Mouse (Mus musculus) urinary bladder, postnatal 4 days (tissue): ENCODE measurements around the gene Sema4f.

Source experiments
- DNase-seq, 2 experiments: peaks; one replicate each; pipeline ENCODE4 v3.0.0; 2021 to 2022; ENCODE audit warnings: low spot score in 2 of 2

Gene Sema4f

GRCm38 (mm10) chr6:82915889-82916288 is 23.7 kb downstream of the Sema4f start:
- no peak for DNase-seq

GRCm38 (mm10) chr6:82913336-82914247 is 26.0 kb downstream of the Sema4f start:
- no peak for DNase-seq

GRCm38 (mm10) chr6:82911303-82911702 is 28.3 kb downstream of the Sema4f start:
- no peak for DNase-seq

- no peak for DNase-seq
These were observed 30.3 kb downstream of the Sema4f start for GRCm38 (mm10) chr6:82909136-82909855.

- DNase-seq = no peak
These were observed 31.5 kb downstream of the Sema4f start for GRCm38 (mm10) chr6:82908034-82908433.

- DNase-seq = no peak
These were observed 32.6 kb downstream of the Sema4f start for GRCm38 (mm10) chr6:82906985-82907384.

- no peak for DNase-seq
These were observed 37.0 kb downstream of the Sema4f start for GRCm38 (mm10) chr6:82902559-82902958.

GRCm38 (mm10) chr6:82898745-82899144 is 40.8 kb downstream of the Sema4f start:
- DNase-seq = no peak

GRCm38 (mm10) chr6:82898227-82898626 is 41.3 kb downstream of the Sema4f start:
- no peak for DNase-seq

GRCm38 (mm10) chr6:82897311-82897710 is 42.3 kb downstream of the Sema4f start:
- no peak for DNase-seq

- no peak for DNase-seq
These were observed 46.2 kb downstream of the Sema4f start for GRCm38 (mm10) chr6:82893415-82893814.

- DNase-seq = no peak
These were observed 47.0 kb downstream of the Sema4f start for GRCm38 (mm10) chr6:82892540-82892939.

- DNase-seq = no peak
These were observed 48.1 kb downstream of the Sema4f start for GRCm38 (mm10) chr6:82891488-82891887.

GRCm38 (mm10) chr6:82886330-82886729 is 53.2 kb downstream of the Sema4f start:
- no peak for DNase-seq

GRCm38 (mm10) chr6:82885909-82886308 is 53.7 kb downstream of the Sema4f start:
- DNase-seq = no peak

- DNase-seq = no peak
These were observed 54.1 kb downstream of the Sema4f start for GRCm38 (mm10) chr6:82885441-82885840.

- DNase-seq = no peak
These were observed 55.0 kb downstream of the Sema4f start for GRCm38 (mm10) chr6:82884570-82884969.

GRCm38 (mm10) chr6:82881485-82882096 is 58.0 kb downstream of the Sema4f start:
- DNase-seq = peak; percentile 60 to 76

- DNase-seq = no peak
These were observed 58.8 kb downstream of the Sema4f start for GRCm38 (mm10) chr6:82880807-82881206.

- no peak for DNase-seq
These were observed 60.0 kb downstream of the Sema4f start for GRCm38 (mm10) chr6:82879463-82880089.

- DNase-seq = no peak
These were observed 64.0 kb downstream of the Sema4f start for GRCm38 (mm10) chr6:82875509-82875935.

GRCm38 (mm10) chr6:82872332-82872707 is 67.2 kb downstream of the Sema4f start:
- no peak for DNase-seq
